Mouse (Mus musculus) thymus, adult 18-20 months (tissue): ENCODE results near the gene Prom1.

Experiments
- DNase-seq, 2 experiments: peaks; one replicate each; pipeline ENCODE4 v3.0.0; 2022; ENCODE audit warnings: mixed read lengths in 2 of 2

Prom1 gene

DNA sequence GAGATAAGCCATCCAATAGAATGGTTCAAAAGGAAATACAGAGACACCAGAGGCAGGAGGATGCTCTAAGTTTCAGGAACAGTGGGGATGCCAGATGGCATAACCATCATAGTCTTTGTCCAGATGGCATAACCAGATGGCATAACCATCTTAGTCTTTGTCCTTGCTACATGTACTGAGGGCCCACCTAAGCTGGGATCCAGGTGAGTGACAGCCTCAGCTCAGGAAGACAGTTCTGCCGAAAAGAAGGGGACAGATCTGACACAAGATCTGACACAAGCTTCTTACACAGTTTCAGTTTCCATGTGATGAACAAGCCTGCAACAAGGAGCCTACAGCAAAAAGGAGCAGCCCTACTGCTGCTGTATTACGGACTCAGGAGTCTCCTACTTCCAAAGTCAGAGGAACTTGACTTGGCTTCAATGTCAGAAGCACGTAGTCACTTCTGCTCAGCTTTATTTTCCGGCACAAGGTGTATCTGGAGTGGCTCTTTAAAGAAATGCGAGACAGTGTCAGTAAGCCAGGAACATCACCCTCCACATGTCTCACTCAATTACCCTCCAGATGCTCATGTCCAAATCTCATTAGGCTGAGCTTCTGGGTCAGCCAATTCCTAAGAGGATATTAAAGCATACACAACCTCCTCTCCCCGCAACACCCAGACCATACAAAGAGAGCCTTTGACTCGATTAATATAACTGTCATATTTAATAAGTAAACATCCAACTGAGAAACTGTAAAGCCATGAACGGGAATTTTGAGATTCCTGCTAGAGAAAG is 21.4 kb downstream of the Prom1 start:
- DNase-seq: no peak

DNA sequence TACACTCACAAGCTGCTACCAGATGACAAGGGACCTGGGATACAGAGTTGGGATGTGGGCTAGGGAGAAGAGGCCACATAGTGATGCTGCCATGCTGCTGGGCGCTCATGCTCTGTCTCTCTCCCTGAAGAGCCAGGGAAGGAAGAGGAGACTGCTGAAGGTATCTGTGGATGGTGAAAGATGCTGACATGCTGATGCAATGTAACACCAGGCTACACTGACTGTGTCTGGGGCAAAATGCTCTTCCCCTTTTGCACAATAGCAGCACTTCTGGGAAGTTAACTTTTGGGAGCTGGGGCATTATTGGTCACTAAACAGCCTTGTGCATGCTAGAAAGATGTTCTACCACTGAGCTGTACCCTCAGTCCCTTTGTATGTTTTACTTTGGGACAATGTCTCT is 26.4 kb downstream of the Prom1 start:
- no peak for DNase-seq

DNA sequence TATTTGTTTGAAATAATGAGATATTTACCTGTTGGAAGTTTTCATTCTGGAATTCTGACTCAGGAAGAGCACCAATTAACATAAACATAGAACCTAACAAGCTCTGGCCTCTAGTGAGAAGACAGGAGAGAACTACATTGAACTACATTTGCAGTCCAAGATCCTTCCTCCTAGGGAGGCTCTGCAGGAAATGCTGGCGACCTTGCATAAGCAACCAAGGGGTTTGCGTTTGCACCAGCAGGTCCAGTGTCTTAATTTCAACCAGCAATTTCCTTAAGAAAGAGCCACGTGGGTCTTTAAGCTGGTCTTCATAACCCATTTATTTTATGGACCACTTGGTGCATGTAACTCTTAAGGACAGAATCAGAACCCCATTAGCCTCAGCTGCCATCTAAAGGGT is 28.2 kb downstream of the Prom1 start:
- DNase-seq: no peak

DNA sequence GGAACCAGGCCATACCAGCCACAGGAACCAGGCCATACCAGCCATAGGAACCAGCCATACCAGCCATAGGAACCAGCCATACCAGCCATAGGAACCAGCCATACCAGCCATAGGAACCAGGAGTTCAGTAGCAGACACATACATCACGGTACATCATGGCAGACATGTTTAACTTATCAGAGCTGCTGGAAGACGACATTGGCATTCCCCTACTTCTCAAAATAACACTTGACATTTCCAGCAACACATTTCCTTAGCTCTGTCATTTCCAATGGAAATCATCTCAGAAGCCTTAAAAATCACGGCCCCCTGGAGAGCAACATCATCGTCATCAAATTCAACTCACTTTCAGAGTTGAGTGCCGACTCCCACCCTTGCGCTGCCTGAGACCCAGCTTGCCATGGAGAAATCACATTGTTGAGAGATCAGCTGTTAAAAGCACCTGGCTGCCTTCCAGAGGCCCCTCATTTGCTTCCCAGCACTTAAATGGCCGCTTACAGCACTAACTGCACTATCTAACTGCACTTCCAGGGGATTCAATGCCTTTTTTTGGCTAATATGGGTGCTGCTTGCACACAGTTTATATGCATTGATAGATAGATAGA is 31.2 kb downstream of the Prom1 start:
- DNase-seq: no peak

DNA sequence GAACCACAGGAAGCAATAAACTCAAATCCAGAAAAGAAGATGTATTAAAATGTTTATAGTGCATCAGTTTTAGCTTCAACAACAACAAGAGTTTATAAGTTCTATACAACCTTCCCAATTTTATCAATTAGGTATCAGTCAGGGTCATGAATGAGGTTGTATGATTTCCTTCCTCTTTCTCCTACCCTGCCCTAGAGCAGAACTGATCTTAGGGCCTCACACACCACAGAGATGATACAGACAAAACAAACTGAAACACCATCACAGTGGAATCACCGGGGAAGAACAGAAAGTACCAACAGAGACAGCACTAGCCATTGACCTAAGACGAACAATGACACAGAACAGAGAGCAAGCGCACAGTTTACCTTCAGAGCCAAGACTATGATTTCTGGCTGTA is 43.6 kb downstream of the Prom1 start:
- DNase-seq: no peak

DNA sequence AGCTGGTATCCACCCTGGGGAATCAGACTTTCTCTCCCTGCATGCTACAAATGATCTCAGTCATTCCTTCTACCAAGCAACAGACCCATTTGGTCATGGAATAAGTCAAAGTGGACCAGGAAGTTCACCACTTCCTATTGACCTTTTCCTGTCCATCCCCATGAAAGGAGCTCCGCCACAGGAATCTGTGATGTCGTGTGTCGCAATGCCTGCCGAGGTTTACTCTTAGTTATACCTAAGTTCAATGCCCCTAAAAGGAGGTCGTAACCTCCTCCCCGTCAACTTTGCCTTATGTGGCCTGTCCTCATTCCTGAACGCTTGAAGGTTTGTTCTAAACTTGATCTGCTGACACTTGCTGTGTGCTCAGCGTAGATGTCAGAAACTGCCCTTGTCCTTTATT is 51.6 kb downstream of the Prom1 start:
- DNase-seq: no peak

DNA sequence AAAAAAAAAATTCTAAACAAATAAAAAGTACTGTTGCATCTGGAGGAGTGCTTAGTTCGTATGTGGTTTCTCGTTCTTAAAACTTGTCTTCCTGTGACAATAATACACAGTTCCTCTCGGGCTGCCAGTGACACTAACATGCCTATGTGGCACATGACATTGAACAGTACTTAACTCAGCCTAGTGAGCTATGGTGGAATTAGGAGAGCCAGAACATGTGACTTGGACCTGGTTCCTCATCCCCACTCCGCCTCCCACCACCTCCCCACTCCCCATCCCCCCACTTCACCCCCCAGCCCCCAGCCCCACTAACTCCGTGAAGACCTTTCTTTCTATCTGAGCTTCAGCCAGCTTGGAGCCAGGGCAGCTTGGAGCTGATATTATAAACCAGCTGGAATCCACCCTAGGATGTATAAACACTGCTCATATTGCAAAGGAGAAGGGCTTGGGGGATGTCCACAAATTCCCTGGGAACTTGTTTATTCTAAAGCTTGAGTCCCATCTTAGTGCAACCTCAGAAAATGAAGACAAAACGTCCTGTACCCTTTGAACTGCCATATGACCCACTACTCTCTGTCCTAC is 52.3 kb downstream of the Prom1 start:
- DNase-seq: no peak

DNA sequence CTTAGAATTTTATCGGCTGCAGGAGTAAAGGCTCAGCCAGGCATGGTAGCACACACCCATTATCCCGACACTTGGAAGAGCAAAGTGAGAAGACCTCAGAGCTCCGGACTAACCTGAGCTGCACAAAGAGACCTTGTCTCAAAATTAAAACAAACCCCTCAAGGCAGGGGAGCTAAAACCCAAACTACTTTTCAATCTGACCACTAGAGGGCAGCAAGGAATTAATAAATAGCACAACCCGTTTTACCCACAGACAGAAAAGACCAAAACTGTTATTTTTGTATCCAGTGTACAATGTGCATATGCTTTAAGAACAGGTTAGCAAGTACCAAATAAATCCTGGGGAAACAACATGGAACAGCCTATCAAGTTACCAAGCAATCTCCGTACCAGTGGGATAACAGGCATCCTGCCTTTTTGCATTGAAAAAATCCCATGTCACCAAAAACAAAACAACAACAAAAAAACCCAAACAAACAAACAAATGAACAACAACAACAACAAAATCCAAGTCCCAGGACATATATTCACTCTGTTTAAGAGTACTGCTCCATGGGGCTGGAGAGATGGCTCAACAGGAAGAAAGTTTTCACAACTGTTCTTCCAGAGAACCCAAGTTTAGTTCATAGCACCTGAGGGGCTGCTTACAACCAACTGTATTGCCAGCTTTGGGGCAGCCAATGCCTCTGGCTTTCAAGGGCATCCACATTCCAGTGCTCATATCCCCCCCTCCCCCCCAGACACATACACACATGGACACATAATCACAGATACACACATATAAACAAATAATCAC is 53.1 kb downstream of the Prom1 start:
- no peak for DNase-seq

DNA sequence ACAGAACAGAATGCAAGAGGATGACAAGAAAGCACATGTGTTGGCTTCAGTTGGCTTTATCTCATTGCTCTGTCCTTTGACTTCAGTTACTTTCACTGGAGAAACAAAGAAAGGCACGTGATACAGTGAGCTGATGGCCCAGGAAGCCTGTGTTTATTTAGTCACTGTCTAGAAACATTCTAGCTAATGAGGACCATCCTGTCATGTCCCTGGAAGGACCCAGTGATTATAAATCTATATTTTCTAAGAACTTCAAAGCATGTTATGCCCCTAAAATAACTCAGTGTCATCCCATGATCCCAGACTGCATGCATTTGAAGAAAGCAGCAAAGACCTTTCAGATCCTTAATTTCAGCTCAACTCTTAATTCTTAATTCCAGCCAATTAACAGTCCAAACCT is 60.1 kb downstream of the Prom1 start:
- DNase-seq: no peak

DNA sequence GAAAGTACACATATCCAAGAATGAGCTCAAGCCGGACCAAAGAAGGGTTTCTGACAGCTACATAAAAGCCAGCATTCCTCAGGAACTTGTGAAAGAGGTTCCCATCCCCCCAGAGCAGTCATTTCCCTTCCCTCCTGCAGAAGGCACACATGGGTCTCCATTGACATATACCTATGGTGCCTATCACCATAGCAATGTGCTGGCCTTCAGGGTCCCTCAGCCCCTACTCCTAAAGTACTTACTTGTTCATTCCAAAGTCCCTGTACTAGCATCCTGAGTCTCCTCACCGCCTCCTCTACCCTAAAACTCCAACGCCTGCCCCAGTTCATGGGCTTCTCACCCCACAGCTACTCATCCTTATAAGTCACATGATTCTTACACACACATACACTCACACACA is 60.8 kb downstream of the Prom1 start:
- no peak for DNase-seq

DNA sequence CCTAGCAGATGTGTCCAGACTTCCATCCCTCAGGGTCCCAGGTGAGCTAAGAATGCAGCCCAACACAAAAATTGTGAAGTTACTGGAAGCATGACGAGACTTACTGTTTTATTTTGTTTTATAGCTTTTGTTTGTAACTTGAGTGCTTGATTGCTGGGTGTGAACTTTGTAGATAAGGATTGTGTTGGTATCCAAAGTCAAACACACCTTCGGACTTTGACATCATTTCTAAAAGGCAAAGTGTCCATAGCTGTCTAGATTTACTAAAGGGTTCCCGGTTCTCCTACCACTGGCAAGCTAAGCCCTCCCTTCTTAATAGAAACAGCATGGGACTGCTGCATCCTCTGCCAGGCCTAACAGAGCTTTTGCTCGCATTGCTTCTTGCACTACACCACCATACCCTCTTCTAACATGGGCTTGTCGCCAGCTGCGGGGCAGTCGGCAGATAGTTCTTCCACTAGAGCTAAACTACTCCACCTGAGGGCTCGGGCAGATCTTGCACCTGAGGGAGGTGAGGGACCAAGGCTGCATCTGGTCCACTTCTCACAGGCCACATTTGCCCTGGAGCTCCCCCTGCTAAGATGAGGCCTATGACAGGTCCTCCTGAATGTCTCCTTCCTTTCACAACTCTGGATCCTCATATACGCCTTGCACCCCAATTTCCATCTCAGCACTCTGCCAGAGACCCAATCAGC is 103.4 kb downstream of the Prom1 start:
- DNase-seq: no peak

DNA sequence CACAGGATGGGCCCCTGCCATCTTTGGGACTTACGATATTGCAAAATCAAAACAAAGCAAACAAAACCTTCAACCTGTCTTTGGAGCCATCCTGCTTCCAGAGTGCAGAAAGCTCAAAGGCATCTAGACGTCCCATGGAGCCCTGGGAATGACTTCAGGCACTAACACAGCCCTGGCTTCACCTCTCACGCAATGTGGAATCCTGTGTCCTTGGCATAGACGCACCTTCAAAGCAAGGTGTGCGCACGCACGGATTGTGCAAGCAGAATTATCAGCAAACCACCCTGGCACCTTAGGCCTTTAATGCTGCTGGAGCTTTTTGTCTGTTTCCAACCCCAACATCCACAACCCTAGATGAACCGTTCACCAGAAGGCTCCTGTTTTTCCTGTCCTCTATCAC is 104.2 kb downstream of the Prom1 start:
- DNase-seq: no peak

DNA sequence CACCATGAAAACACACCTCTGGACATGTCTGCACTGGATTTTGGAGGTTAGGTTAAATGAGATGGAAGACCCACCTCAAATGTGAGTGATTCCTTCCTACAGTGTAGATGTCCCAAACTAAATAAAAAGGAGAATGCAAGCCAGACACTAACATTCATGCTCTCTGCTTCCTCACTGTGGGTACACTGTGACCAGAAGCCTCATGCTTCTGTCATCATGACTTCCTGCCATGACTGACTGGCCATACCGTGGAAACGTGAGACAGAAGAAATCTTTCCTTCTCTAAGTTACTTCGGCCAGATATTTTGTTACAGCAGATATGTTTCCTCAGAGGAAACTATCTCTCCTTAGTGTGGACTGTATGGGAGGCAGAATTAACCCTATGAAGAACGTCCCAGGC is 105.7 kb downstream of the Prom1 start:
- DNase-seq: no peak

DNA sequence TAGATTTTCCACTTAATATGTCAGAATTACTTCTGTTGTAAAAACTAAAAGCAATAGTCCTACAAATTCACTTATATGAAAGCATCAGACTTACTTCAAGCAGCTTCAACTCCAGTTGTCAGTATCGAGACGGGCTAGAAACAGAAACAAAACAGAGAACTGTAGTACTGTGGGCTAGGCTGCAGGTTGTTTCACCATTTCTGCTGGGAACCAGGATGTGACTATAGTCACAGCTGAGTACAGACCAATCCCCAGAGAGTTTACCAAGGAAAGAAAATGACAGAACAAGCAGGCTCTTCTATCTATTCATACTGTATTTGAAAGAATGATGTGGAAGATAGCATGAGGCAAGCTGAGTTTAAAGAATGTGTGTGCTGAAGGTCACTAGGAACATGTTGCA is 106.9 kb downstream of the Prom1 start:
- no peak for DNase-seq

DNA sequence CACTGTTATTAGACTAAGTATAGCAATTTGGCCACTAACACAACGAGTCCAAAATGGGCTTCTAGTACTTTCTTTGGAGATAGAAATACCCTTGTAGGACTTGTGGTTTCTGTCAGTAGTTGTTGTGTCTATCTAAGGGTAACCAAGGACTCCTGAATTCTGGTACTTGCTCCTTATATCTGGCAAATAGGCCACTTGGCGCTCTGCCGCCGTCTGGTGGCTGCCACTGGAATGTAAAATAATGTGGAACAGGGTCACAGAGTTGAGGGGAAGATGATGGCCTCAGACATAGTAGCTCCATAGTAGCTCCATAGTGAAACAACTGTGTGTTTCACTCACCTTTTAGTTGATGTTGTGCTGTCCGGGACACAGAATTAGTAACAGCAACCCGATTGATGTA is 111.5 kb downstream of the Prom1 start:
- DNase-seq: peak; percentile 10 to 44

DNA sequence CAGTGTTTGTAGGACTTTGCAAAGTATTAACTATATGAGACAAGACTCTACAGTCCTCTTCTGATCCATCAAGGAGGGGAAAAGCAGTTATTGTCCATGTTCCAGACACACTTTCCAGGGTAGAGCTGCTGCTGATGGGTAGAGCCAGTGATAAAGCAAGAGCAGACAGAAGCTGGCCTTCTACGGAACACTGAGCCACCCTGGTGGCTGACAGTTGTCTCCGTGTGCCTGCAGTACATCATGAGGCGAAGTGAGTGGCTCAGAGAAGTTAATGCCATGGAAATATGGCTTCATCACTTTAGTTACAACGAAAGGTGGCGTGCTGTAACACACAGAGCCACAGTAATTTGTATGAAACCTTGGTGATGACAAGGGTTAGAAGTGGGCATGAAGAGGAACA is 112.8 kb downstream of the Prom1 start:
- DNase-seq: no peak

DNA sequence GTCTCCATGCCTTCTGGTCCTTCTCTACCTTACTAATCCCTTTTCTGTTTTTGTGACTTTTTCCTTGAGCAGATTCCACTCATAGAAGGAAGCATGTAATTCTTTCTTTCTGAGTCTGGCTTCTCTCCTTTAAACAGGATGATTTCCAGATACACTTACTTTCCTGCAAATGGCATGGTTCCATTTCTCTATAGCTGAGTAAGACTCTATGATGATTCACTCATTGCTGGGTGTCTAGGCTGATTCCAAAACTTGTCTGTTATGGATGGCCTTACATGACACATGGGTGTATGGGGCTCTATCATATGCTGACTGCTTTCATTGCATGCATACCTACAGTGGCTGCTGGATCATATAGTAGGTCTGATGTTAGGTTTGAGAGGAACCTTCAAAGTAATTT is 115.6 kb downstream of the Prom1 start:
- no peak for DNase-seq

DNA sequence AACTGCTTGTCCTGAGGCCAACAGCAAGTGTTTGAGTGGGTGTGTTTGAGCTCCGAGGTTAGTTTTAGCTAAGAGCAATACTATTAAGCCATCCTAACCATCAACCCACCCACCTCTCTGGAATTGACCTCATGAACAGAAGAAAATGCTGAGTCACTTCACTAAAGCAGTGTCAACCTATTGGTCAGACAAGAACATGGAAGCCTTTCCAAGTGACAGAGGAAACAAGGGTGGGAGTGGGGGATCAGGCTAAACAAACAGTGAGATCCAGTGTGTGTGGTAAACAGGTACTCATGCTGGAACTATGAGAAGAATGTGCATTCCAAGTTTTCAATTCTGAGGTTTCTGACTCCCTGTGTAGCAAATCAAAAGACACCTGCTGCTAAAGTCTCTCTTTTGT is 118.9 kb downstream of the Prom1 start:
- no peak for DNase-seq

DNA sequence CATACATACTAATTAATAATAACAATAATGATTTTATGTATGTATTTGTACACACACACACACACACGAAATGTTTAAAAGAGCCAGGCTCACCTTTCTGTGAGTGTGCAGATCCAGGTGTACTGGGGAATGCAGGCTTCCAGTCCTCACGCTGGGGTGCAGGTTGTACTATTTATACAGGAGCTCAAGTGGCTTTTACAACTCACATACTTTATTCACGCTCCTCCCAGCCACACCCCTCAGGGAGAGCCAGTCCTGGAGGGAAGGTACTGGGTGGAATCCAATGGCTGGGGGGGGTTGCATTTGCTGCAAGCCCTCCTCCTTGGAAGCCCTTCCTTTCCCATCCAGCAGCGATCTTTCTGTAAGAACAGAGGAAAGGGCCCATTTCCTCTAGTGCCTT is 120.2 kb downstream of the Prom1 start, which contains the start of gene Fgfbp1:
Gene Fgfbp1, minus strand, starts transcription at position 160 of the 400 bp plus-strand sequence.
- no peak for DNase-seq

DNA sequence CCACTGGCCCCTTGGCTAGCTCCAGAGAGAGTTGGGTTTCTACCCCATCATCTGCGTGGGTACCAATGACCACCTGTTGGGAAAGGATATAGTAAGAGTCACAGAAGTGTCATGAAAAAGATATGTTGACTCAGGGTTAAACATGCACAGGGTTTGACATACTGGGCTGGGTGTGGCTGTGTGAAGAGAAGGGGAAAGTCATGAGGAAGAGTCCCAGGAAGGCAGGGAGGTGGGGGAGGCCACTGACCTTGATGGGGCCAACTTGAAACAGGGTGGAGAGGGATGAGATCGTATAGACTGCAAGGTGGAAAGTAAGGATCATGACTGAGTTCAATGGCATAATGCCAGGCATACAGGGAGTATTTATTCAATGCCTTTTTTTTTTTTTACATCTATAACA is 121.4 kb downstream of the Prom1 start:
- no peak for DNase-seq

DNA sequence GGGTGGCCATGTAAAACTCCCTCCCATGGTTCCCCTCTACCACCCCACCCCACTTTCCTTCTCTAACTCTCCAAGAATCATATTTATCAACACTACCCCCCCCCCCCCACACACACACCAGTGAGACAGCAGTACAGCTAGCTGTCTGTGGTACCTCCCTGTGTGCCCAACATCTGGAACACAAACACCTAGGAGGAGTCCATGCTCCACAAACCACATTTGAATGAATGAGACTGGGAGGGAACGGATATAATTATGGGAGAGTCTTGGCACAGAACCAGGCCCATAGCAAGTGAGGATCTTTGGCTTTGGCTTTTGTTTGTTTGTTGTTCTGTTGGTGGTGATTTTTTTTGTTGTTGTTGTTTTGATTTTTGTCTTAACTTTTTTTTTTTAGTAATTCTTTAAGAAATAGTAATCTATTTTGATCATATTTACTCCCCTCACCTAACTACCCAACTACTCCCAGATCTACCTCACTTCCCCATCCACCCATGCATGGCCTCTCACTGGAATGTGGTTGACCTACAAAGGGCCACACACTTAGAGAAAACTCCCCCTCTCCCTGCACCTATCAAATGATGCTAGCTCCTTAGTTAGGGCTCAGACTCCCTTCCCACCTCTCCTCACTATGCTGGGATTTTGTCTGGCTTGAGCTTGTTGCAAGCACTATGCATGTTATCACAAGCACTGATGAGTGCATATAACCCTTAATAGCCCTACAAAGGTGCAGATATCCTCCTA is 124.8 kb downstream of the Prom1 start:
- DNase-seq: no peak

DNA sequence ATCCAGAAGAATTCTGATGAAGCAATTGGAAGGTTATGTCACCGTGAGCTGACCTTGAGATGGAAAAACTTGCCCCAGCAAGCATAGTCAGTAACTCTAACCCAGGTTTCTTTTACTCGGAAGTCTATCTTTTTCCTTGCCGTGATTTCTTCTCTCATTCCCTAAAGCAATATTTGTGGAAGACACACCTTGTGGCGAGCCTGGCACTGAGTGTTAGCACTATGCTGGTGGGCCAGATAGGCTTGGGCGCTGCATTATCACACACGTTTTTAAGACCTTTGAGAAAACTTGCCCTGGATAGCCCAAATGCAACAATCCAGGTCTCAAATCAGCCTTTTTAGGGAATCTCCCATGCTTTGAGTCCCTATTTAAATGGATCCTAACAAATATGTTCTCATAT is 127.7 kb downstream of the Prom1 start:
- no peak for DNase-seq
